1 mouse cellular context compared by ENCODE assay signal in genomic region chr11:121672990-121673572, GRCm38 (mm10).
TF ChIP-seq lines count a peak whose summit lies in the region.

Gene B3gntl1, minus strand, starts transcription at chr11:121673153.

TF ChIP-seq in MEL, 35 proteins besides CTCF, POLR2A, EP300 and RAD21 (continued from another document):
- TF ChIP-seq KAT2A (conservative IDR thresholded peaks at IDR 0.05; ENCODE audit: low read depth, low read length) (peak; percentile 58), HCFC1 (IDR thresholded peaks at IDR 0.05; ENCODE audit: low read depth, low read length) (peak; percentile 77), POLR2AphosphoS5 (IDR thresholded peaks at IDR 0.05; ENCODE audit: borderline replicate concordance, low read depth, low read length) (no peak), MXI1 (IDR thresholded peaks at IDR 0.05; ENCODE audit: low read depth, low read length) (peak; percentile 98), USF2 (IDR thresholded peaks at IDR 0.05; ENCODE audit: borderline replicate concordance in 1 of 2, insufficient read depth in 1 of 2, low read depth in 1 of 2, low read length in 2 of 2) (peak; percentile 67 to 81)
